Comparison of ENCODE assay signal across 26 mouse cellular contexts in the genomic region with DNA sequence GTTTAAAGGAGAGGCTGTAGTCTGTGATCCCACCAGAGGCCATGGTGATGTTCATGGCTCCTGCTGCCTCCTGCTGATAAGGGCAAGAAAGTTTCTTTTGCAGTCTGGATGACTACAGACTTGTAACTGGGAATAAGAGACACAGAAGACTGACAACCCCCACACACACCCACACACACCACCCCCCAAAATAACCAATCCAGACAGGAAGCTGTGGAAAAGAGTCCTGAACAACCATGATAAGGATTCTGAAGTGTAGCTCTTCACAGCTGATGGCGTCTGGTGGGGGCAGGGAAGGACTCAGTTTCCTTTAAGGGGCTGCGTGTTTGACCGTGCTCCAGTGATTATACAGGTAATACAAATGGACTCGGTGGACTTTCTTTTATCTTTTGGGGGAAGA. TPM values are rescaled to one million over a fixed set of nuclear protein-coding genes. Genes with fewer than 3 reads are reported as not detected.
DNase-seq lines count a peak whose midpoint lies in the region; ATAC-seq and TF ChIP-seq lines count a peak whose summit lies in the region.
"Had no signal": no experiment of that assay in that cellular context is flagged by ENCODE, and none has a peak within 500 bp of the region (broad histone marks: within the 10 kb centered on the region; RNA-seq: fewer than 3 reads in every experiment).

No protein-coding gene starts in this region.

- no peak for DNase-seq in heart, adult 2 months
- DNase-seq in 416B (ENCODE audit: low read depth) = peak; percentile 76
- DNase-seq in liver, embryonic 14.5 days (ENCODE audit: low read depth in 3 of 3, low spot score in 3 of 3) = peak in 1 of 3 experiments; percentile 16
- DNase-seq in T-cell, adult 2 months (ENCODE audit: low spot score) = no peak
- no peak for DNase-seq in forebrain, embryonic 11.5 days (ENCODE audit: low spot score)
- no peak for DNase-seq in gastrocnemius, adult 18-20 months (ENCODE audit: low spot score)
- DNase-seq: adrenal gland, adult 8-10 months; cerebellum, adult 18-20 months; cerebellum, postnatal 36 days; gastrocnemius, postnatal 36 days; kidney, adult 9 months; kidney, postnatal 14 days; left cerebral cortex, postnatal 4 days; lung, postnatal 4 days had no signal

- no peak overlapping the region for H3K9ac ChIP-seq in heart, embryonic 16.5 days (ENCODE audit: low read length)
- no peak overlapping the region for H3K9ac ChIP-seq in heart, adult 2 months (ENCODE audit: low read depth, low read length)
- no peak overlapping the region for H3K9ac ChIP-seq in liver, embryonic 14.5 days (replicated peaks)
- no peak overlapping the region for H3K9ac ChIP-seq in forebrain, embryonic 11.5 days (ENCODE audit: low read length)
- H3K9ac ChIP-seq: limb, embryonic 15.5 days; lung, embryonic 15.5 days; midbrain, embryonic 13.5 days had no signal

- TF ChIP-seq EP300 in heart, adult 2 months (IDR thresholded peaks at IDR 0.05; ENCODE audit: insufficient read depth, low read depth, low read length) = no peak
- no peak for TF ChIP-seq EP300 in liver, embryonic 14.5 days (IDR thresholded peaks at IDR 0.05; ENCODE audit: low read depth)

- no peaks in the 10 kb centered on the region for H3K36me3 ChIP-seq in heart, embryonic 16.5 days (ENCODE audit: control insufficient read depth, insufficient read depth)
- H3K36me3 ChIP-seq in heart, adult 2 months (ENCODE audit: control insufficient read depth, insufficient read depth, low read length) = no peaks in the 10 kb centered on the region
- H3K36me3 ChIP-seq in liver, embryonic 14.5 days (replicated peaks; ENCODE audit: control insufficient read depth, insufficient read depth, low read depth) = no peaks in the 10 kb centered on the region
- H3K36me3 ChIP-seq in forebrain, embryonic 11.5 days (ENCODE audit: control insufficient read depth, insufficient read depth, low read length) = no peaks in the 10 kb centered on the region
- H3K36me3 ChIP-seq: embryonic facial prominence, embryonic 10.5 days; heart, embryonic 10.5 days; hindbrain, embryonic 10.5 days; limb, embryonic 15.5 days; lung, embryonic 15.5 days; midbrain, embryonic 13.5 days had no signal

- H3K4me1 ChIP-seq in heart, embryonic 16.5 days (ENCODE audit: control insufficient read depth, insufficient read depth, low read length) = no peaks in the 10 kb centered on the region
- no peaks in the 10 kb centered on the region for H3K4me1 ChIP-seq in heart, adult 2 months (ENCODE audit: control insufficient read depth, insufficient read depth, low read length)
- H3K4me1 ChIP-seq in liver, embryonic 14.5 days (replicated peaks; ENCODE audit: control insufficient read depth in 2 of 2, insufficient read depth in 2 of 2, low read length in 1 of 2) = peaks cover 0 to 4% of the 10 kb centered on the region in 2 experiments; a peak in 2 of 4 replicates
- H3K4me1 ChIP-seq in forebrain, embryonic 11.5 days (replicated peaks; ENCODE audit: control insufficient read depth, insufficient read depth, low read length) = no peaks in the 10 kb centered on the region
- H3K4me1 ChIP-seq: embryonic facial prominence, embryonic 10.5 days; hindbrain, embryonic 10.5 days; limb, embryonic 15.5 days; lung, embryonic 15.5 days; midbrain, embryonic 13.5 days had no signal

- H3K27me3 ChIP-seq in heart, embryonic 16.5 days (ENCODE audit: control insufficient read depth, insufficient read depth, low read length) = no peaks in the 10 kb centered on the region
- no peaks in the 10 kb centered on the region for H3K27me3 ChIP-seq in heart, adult 2 months (ENCODE audit: control insufficient read depth, insufficient read depth, low read length)
- H3K27me3 ChIP-seq in liver, embryonic 14.5 days (ENCODE audit: control insufficient read depth, insufficient read depth, low read length) = no peaks in the 10 kb centered on the region
- no peaks in the 10 kb centered on the region for H3K27me3 ChIP-seq in forebrain, embryonic 11.5 days (ENCODE audit: control insufficient read depth, insufficient read depth, low read length)
- H3K27me3 ChIP-seq: limb, embryonic 15.5 days; lung, embryonic 15.5 days; midbrain, embryonic 13.5 days had no signal

- no peak for ATAC-seq in heart, embryonic 16.5 days (replicated peaks; ENCODE audit: extremely low read depth, insufficient read depth, low FRiP score)
- peak; percentile 86 for ATAC-seq in common myeloid progenitor, adult 5-6 weeks (replicated peaks; ENCODE audit: low read depth, poor library complexity, severe bottlenecking)
- peak; percentile 74 for ATAC-seq in liver, embryonic 14.5 days (ENCODE audit: insufficient read depth)
- ATAC-seq in forebrain, embryonic 11.5 days (replicated peaks; ENCODE audit: low FRiP score) = no peak
- ATAC-seq: activated CD4-positive, CD25-positive, alpha-beta regulatory T cell, adult 4 months; forebrain, embryonic 16.5 days; hindbrain, embryonic 16.5 days; intestine, embryonic 16.5 days; midbrain, embryonic 13.5 days had no signal

- H3K27ac ChIP-seq in heart, embryonic 16.5 days (ENCODE audit: low read length) = peak overlapping the region; percentile 20; the same call in 1 of the 2 replicates
- H3K27ac ChIP-seq in heart, adult 2 months = no peak overlapping the region
- no peak overlapping the region for H3K27ac ChIP-seq in liver, embryonic 14.5 days
- H3K27ac ChIP-seq in forebrain, embryonic 11.5 days (ENCODE audit: low read depth, low read length) = no peak overlapping the region
- H3K27ac ChIP-seq: embryonic facial prominence, embryonic 10.5 days; heart, embryonic 10.5 days; hindbrain, embryonic 10.5 days; limb, embryonic 15.5 days; lung, embryonic 15.5 days; midbrain, embryonic 13.5 days had no signal

- no peak overlapping the region for H3K4me3 ChIP-seq in heart, embryonic 16.5 days (ENCODE audit: low read length)
- H3K4me3 ChIP-seq in heart, adult 2 months = no peak overlapping the region
- H3K4me3 ChIP-seq in liver, embryonic 14.5 days (ENCODE audit: insufficient read depth in 1 of 2, low read depth in 2 of 2, low read length in 2 of 2) = no peak overlapping the region
- no peak overlapping the region for H3K4me3 ChIP-seq in forebrain, embryonic 11.5 days (ENCODE audit: low read depth, low read length)
- H3K4me3 ChIP-seq: embryonic facial prominence, embryonic 10.5 days; heart, embryonic 10.5 days; hindbrain, embryonic 10.5 days; limb, embryonic 15.5 days; lung, embryonic 15.5 days; midbrain, embryonic 13.5 days had no signal

- no peaks in the 10 kb centered on the region for H3K79me2 ChIP-seq in heart, adult 2 months (replicated peaks; ENCODE audit: control insufficient read depth, insufficient read depth, low read length)

- intact Hi-C loops in heart, adult 2 months (cut with DNase I) = loop anchor here (1.0 to 5.0 kb wide), 2 partner anchors 33 to 98 kb away; no protein-coding TSS in a partner anchor

- H3K4me2 ChIP-seq in heart, embryonic 16.5 days (ENCODE audit: low read depth, low read length) = no peak overlapping the region
- H3K4me2 ChIP-seq in liver, embryonic 14.5 days (ENCODE audit: low read depth) = no peak overlapping the region
- no peak overlapping the region for H3K4me2 ChIP-seq in forebrain, embryonic 11.5 days (ENCODE audit: low read depth, low read length, severe bottlenecking)
- H3K4me2 ChIP-seq: limb, embryonic 15.5 days; lung, embryonic 15.5 days; midbrain, embryonic 13.5 days had no signal

- no peak for TF ChIP-seq POLR2A in heart, adult 2 months (IDR thresholded peaks at IDR 0.05; ENCODE audit: insufficient read depth, low read depth, low read length)

- WGBS in heart, embryonic 16.5 days = 40% methylated on average over 4 of the region's 4 CpGs
- 47% methylated on average over 4 of the region's 4 CpGs for WGBS in heart, adult 2 months
- 8% methylated on average over 4 of the region's 4 CpGs for WGBS in liver, embryonic 14.5 days (ENCODE audit: insufficient replicate concordance)
- 83% methylated on average over 4 of the region's 4 CpGs for WGBS in forebrain, embryonic 11.5 days

- no peak for TF ChIP-seq CTCF in heart, adult 2 months (IDR thresholded peaks at IDR 0.05)
- TF ChIP-seq CTCF in liver, embryonic 14.5 days (IDR thresholded peaks at IDR 0.05; ENCODE audit: low read depth) = no peak

- H3K9me3 ChIP-seq in heart, embryonic 16.5 days (replicated peaks; ENCODE audit: control insufficient read depth, low read length) = no peaks in the 10 kb centered on the region
- no peaks in the 10 kb centered on the region for H3K9me3 ChIP-seq in liver, embryonic 14.5 days (ENCODE audit: control insufficient read depth, low read length)
- no peaks in the 10 kb centered on the region for H3K9me3 ChIP-seq in forebrain, embryonic 11.5 days (ENCODE audit: control insufficient read depth, low read length)
- H3K9me3 ChIP-seq: embryonic facial prominence, embryonic 10.5 days; heart, embryonic 10.5 days; hindbrain, embryonic 10.5 days; limb, embryonic 15.5 days; lung, embryonic 15.5 days; midbrain, embryonic 13.5 days had no signal

RNA-seq across cellular contexts. Expression of a gene that starts 13.4 kb away (rescaled TPM):
- polyA plus RNA-seq in heart, embryonic 16.5 days (2015; fragmentation: Nextera tagmentation; extraction: Ambion mirVana) = 3.6 and 6.9 TPM in 2 replicates
- 1 to 10 TPM in 1 of 2 experiments, under 1 TPM in 1; 0.86 to 1.0 TPM for total RNA-seq in heart, adult 2 months (2021)
- polyA plus RNA-seq in heart, adult 2 months (2012; rRNA removed) = 0.37 and 0.73 TPM in 2 replicates
- 0.78 and 2.7 TPM in 2 replicates for total RNA-seq in common myeloid progenitor, adult 5-6 weeks (2017)
- polyA plus RNA-seq in liver, embryonic 14.5 days (2012; rRNA removed) = 0.06 and 0.13 TPM in 2 replicates
- polyA plus RNA-seq in liver, embryonic 14.5 days (2014; fragmentation: Nextera tagmentation; extraction: Ambion mirVana) = 0.35 and 0.51 TPM in 2 replicates
- polyA plus RNA-seq in forebrain, embryonic 11.5 days (2014; fragmentation: Nextera tagmentation; extraction: Ambion mirVana) = 110 and 115 TPM in 2 replicates
- total RNA-seq in gastrocnemius, adult 18-20 months (2021) = under 1 TPM; 0.53 to 0.64 TPM

RNA-seq across cellular contexts. Expression of a gene that starts 26.1 kb away (rescaled TPM):
- polyA plus RNA-seq in heart, embryonic 16.5 days (2015; fragmentation: Nextera tagmentation; extraction: Ambion mirVana) = 8.5 and 26.3 TPM in 2 replicates
- total RNA-seq in heart, adult 2 months (2021) = 1 to 10 TPM; 1.1 to 1.9 TPM
- polyA plus RNA-seq in heart, adult 2 months (2012; rRNA removed) = 2.9 and 4.6 TPM in 2 replicates
- total RNA-seq in common myeloid progenitor, adult 5-6 weeks (2017) = 79.5 and 86.6 TPM in 2 replicates
- 8.3 and 10.9 TPM in 2 replicates for polyA plus RNA-seq in liver, embryonic 14.5 days (2012; rRNA removed)
- 7.3 and 9.8 TPM in 2 replicates for polyA plus RNA-seq in liver, embryonic 14.5 days (2014; fragmentation: Nextera tagmentation; extraction: Ambion mirVana)
- polyA plus RNA-seq in forebrain, embryonic 11.5 days (2014; fragmentation: Nextera tagmentation; extraction: Ambion mirVana) = 2.1 and 3.2 TPM in 2 replicates
- total RNA-seq in gastrocnemius, adult 18-20 months (2021) = under 1 TPM; 0.37 to 0.55 TPM

Comparison
In these comparisons a context has a peak if more than half of its experiments do, and no peak if none do; other contexts are left out.
1. ATAC-seq: peak in common myeloid progenitor, adult 5-6 weeks (single experiment) and liver, embryonic 14.5 days (single experiment); none in heart, embryonic 16.5 days (single experiment) and forebrain, embryonic 11.5 days (single experiment).
2. RNA of a gene that starts 13.4 kb away (polyA plus RNA-seq): 110 to 115 TPM in forebrain, embryonic 11.5 days; 3.6 to 6.9 TPM in heart, embryonic 16.5 days, 0.06 to 0.51 TPM in liver, embryonic 14.5 days and 0.37 to 0.73 TPM in heart, adult 2 months; every median in the first group is over 10 times any median in the second.